Mouse (Mus musculus) G1E (cell line): Measurements from ENCODE around the gene Ube2b.

Source experiments
- CTCF ChIP-seq: IDR thresholded peaks from 2 replicates; pipeline ENCODE4 v1.5.1; 2012; ENCODE audit warnings: low read depth, low read length, inconsistent platforms, mixed read lengths
- POLR2AphosphoS5 ChIP-seq: IDR thresholded peaks from 2 replicates; pipeline ENCODE4 v1.6.1; 2012; ENCODE audit warnings: low read depth, low read length, inconsistent platforms; ENCODE audit not compliant: insufficient replicate concordance

- no peak for TF ChIP-seq CTCF
- no peak for TF ChIP-seq POLR2AphosphoS5
Measured at GRCm38 (mm10) chr11:52001341-52001740, 779 bp upstream of the Ube2b start.
